Mouse (Mus musculus): ENCODE data around the gene Tmem43.

The Tmem43 gene

DNA sequence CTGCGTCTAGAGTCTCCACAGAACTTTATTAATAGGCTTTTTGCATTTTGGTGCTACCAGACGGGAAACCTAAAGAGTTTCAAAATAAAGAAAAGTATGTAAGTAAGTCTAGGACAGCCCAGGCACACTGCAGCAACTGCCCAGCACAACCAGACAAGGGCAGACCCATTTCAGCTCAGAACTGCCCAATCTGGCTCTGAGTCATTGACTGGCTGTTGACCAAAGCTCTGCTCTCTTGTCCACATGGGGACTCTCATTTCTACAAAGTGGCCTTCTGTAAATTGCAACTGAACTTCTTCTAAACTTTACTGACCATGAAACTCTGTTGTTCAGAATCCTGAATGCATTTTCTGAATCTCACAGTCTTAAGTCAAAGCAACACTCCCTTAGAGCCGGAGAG lies 61.7 kb downstream of the Tmem43 start:
- no peak for DNase-seq

DNA sequence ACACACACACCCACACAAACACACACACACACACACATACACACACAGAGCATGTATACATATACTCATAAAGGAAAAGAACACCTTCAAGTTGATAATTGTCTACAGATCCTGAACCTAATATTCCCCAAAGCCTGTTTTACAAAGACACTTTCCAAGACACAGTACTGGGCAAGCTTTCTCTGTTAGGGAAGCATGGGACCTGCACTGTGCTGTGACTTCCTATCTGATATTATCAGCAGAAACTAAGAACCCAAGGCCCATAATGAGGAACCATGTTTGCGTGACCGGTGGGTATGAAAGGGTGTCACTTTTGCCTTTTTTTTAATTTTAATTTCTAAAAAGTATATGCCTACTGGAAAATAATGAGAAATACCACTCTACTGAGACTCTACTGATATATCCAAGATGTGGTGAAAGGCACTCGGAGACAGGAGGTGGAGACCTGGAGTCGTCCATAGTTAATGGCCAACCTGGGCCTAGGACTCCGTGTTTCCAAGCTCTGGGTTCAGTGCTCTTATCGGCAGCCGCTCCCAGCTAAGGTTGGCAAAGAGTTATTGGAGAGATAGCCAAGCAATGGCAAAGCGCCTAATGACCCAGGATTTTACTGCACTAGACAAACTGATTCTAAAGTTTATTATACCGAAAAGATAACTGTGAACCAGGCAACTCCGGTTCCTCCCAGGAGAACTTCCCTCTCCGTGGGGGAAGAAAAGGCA lies 62.7 kb downstream of the Tmem43 start:
- DNase-seq: no peak

Measured in lung, postnatal 36 days (tissue).